Mouse (Mus musculus): Measurements from ENCODE around the gene Ifnab. TPM values are rescaled to one million over a fixed set of nuclear protein-coding genes. Genes with fewer than 3 reads are reported as not detected.

Ifnab gene
- polyA plus RNA-seq, 1 experiment from 2014 or later: not detected

GRCm38 (mm10) chr4:88641077-88641831 lies 49.9 kb downstream of the Ifnab start:
- 17% methylated on average over 11 of the region's 11 CpGs for WGBS
- no peaks in the 10 kb centered on the region for H3K9me3 ChIP-seq (ENCODE audit: control insufficient read depth, low read length)
- peak overlapping the region; percentile 49 for H3K4me3 ChIP-seq (ENCODE audit: low read length)
- ATAC-seq: peak; percentile 95
- peak overlapping the region; percentile 53; the same call in 1 of the 2 replicates for H3K9ac ChIP-seq (ENCODE audit: low read depth, low read length)
- H3K27me3 ChIP-seq (replicated peaks; ENCODE audit: control insufficient read depth, insufficient read depth, low read length): no peaks in the 10 kb centered on the region
- H3K36me3 ChIP-seq (ENCODE audit: control insufficient read depth, insufficient read depth, low read length): no peaks in the 10 kb centered on the region
- no peak overlapping the region for H3K27ac ChIP-seq (ENCODE audit: low read length)
- H3K4me1 ChIP-seq (ENCODE audit: control insufficient read depth, insufficient read depth, low read length): no peaks in the 10 kb centered on the region
- peak overlapping the region; percentile 56 for H3K4me2 ChIP-seq (ENCODE audit: low read depth, low read length)

- H3K9ac ChIP-seq (ENCODE audit: low read depth, low read length): peak overlapping the region; percentile 53; the same call in 1 of the 2 replicates
- no peak overlapping the region for H3K27ac ChIP-seq (ENCODE audit: low read length)
- peak overlapping the region; percentile 49 for H3K4me3 ChIP-seq (ENCODE audit: low read length)
- ATAC-seq: no peak
- no peaks in the 10 kb centered on the region for H3K9me3 ChIP-seq (ENCODE audit: control insufficient read depth, low read length)
- H3K27me3 ChIP-seq (replicated peaks; ENCODE audit: control insufficient read depth, insufficient read depth, low read length): no peaks in the 10 kb centered on the region
- H3K4me1 ChIP-seq (ENCODE audit: control insufficient read depth, insufficient read depth, low read length): no peaks in the 10 kb centered on the region
- H3K4me2 ChIP-seq (ENCODE audit: low read depth, low read length): peak overlapping the region; percentile 56
- WGBS: 60% methylated on average over 8 of the region's 8 CpGs
- H3K36me3 ChIP-seq (ENCODE audit: control insufficient read depth, insufficient read depth, low read length): no peaks in the 10 kb centered on the region
These were observed 50.5 kb downstream of the Ifnab start for GRCm38 (mm10) chr4:88640704-88641076.

Other genes with a start within 250 kb of the Ifnab start
- not detected in 2 replicates for gene Ifnb1, start 168.6 kb downstream of the Ifnab start, polyA plus RNA-seq (2015; fragmentation: Nextera tagmentation; extraction: Ambion mirVana)
- not detected in 2 replicates for gene Ifna15, start 133.1 kb downstream of the Ifnab start, polyA plus RNA-seq (2015; fragmentation: Nextera tagmentation; extraction: Ambion mirVana)
- gene Ifna14, start 119.6 kb downstream of the Ifnab start, polyA plus RNA-seq (2015; fragmentation: Nextera tagmentation; extraction: Ambion mirVana): not detected in 2 replicates
- not detected in 2 replicates for gene Ifna9, start 99.0 kb downstream of the Ifnab start, polyA plus RNA-seq (2015; fragmentation: Nextera tagmentation; extraction: Ambion mirVana)
- not detected in 2 replicates for gene Ifna12, start 88.0 kb downstream of the Ifnab start, polyA plus RNA-seq (2015; fragmentation: Nextera tagmentation; extraction: Ambion mirVana)
- not detected in 2 replicates for gene C87499, start 56.9 kb downstream of the Ifnab start, polyA plus RNA-seq (2015; fragmentation: Nextera tagmentation; extraction: Ambion mirVana)
- gene Ifna13, start 46.9 kb downstream of the Ifnab start, polyA plus RNA-seq (2015; fragmentation: Nextera tagmentation; extraction: Ambion mirVana): not detected in 2 replicates
- gene Ifna16, start 14.4 kb downstream of the Ifnab start, polyA plus RNA-seq (2015; fragmentation: Nextera tagmentation; extraction: Ambion mirVana): not detected in 2 replicates
- not detected in 2 replicates for gene Ifna2, start 7.4 kb downstream of the Ifnab start, polyA plus RNA-seq (2015; fragmentation: Nextera tagmentation; extraction: Ambion mirVana)
- gene Gm26566, start 30.4 kb upstream of the Ifnab start, polyA plus RNA-seq (2015; fragmentation: Nextera tagmentation; extraction: Ambion mirVana): 0.62 and 1.4 TPM in 2 replicates
- 63.4 and 69.9 TPM in 2 replicates for gene Klhl9, start 31.1 kb upstream of the Ifnab start, polyA plus RNA-seq (2015; fragmentation: Nextera tagmentation; extraction: Ambion mirVana)
- not detected in 2 replicates for gene Gm13271, start 63.5 kb upstream of the Ifnab start, polyA plus RNA-seq (2015; fragmentation: Nextera tagmentation; extraction: Ambion mirVana)
- 0.21 TPM in 1 of 2 replicates, not detected in the other for gene Gm13283, start 68.8 kb upstream of the Ifnab start, polyA plus RNA-seq (2015; fragmentation: Nextera tagmentation; extraction: Ambion mirVana)
- 0.44 and 0.83 TPM in 2 replicates for gene Gm13290, start 82.5 kb upstream of the Ifnab start, polyA plus RNA-seq (2015; fragmentation: Nextera tagmentation; extraction: Ambion mirVana)
- not detected in 2 replicates for gene Gm13289, start 85.6 kb upstream of the Ifnab start, polyA plus RNA-seq (2015; fragmentation: Nextera tagmentation; extraction: Ambion mirVana)
- 0.28 TPM in 1 of 2 replicates, not detected in the other for gene Gm13272, start 88.5 kb upstream of the Ifnab start, polyA plus RNA-seq (2015; fragmentation: Nextera tagmentation; extraction: Ambion mirVana)
- 0.11 TPM in 1 of 2 replicates, not detected in the other for gene Ifnz, start 90.8 kb upstream of the Ifnab start, polyA plus RNA-seq (2015; fragmentation: Nextera tagmentation; extraction: Ambion mirVana)
- not detected in 2 replicates for gene Gm13276, start 94.3 kb upstream of the Ifnab start, polyA plus RNA-seq (2015; fragmentation: Nextera tagmentation; extraction: Ambion mirVana)
- gene Gm13277, start 97.3 kb upstream of the Ifnab start, polyA plus RNA-seq (2015; fragmentation: Nextera tagmentation; extraction: Ambion mirVana): not detected in 2 replicates
- gene Gm13278, start 100.2 kb upstream of the Ifnab start, polyA plus RNA-seq (2015; fragmentation: Nextera tagmentation; extraction: Ambion mirVana): not detected in 2 replicates
- gene Gm13275, start 103.1 kb upstream of the Ifnab start, polyA plus RNA-seq (2015; fragmentation: Nextera tagmentation; extraction: Ambion mirVana): not detected in 2 replicates
- not detected in 2 replicates for gene Gm13279, start 106.0 kb upstream of the Ifnab start, polyA plus RNA-seq (2015; fragmentation: Nextera tagmentation; extraction: Ambion mirVana)
- gene Gm13285, start 108.3 kb upstream of the Ifnab start, polyA plus RNA-seq (2015; fragmentation: Nextera tagmentation; extraction: Ambion mirVana): 0.47 and 0.53 TPM in 2 replicates
- not detected in 2 replicates for gene Gm13287, start 111.9 kb upstream of the Ifnab start, polyA plus RNA-seq (2015; fragmentation: Nextera tagmentation; extraction: Ambion mirVana)
- not detected in 2 replicates for gene Gm13288, start 114.2 kb upstream of the Ifnab start, polyA plus RNA-seq (2015; fragmentation: Nextera tagmentation; extraction: Ambion mirVana)
- not detected in 2 replicates for gene Ifna7, start 124.9 kb upstream of the Ifnab start, polyA plus RNA-seq (2015; fragmentation: Nextera tagmentation; extraction: Ambion mirVana)
- gene Ifna11, start 128.6 kb upstream of the Ifnab start, polyA plus RNA-seq (2015; fragmentation: Nextera tagmentation; extraction: Ambion mirVana): not detected in 2 replicates
- not detected in 2 replicates for gene Ifna6, start 136.1 kb upstream of the Ifnab start, polyA plus RNA-seq (2015; fragmentation: Nextera tagmentation; extraction: Ambion mirVana)
- gene Ifna5, start 144.2 kb upstream of the Ifnab start, polyA plus RNA-seq (2015; fragmentation: Nextera tagmentation; extraction: Ambion mirVana): not detected in 2 replicates
- not detected in 2 replicates for gene Ifna4, start 150.5 kb upstream of the Ifnab start, polyA plus RNA-seq (2015; fragmentation: Nextera tagmentation; extraction: Ambion mirVana)
- not detected in 2 replicates for gene Ifna1, start 158.7 kb upstream of the Ifnab start, polyA plus RNA-seq (2015; fragmentation: Nextera tagmentation; extraction: Ambion mirVana)
- gene Ifne, start 188.8 kb upstream of the Ifnab start, polyA plus RNA-seq (2015; fragmentation: Nextera tagmentation; extraction: Ambion mirVana): not detected in 2 replicates

All from intestine, embryonic 16.5 days (tissue).